Mouse (Mus musculus): Measurements from ENCODE around the gene Gm4922.

Gene Gm4922

DNA sequence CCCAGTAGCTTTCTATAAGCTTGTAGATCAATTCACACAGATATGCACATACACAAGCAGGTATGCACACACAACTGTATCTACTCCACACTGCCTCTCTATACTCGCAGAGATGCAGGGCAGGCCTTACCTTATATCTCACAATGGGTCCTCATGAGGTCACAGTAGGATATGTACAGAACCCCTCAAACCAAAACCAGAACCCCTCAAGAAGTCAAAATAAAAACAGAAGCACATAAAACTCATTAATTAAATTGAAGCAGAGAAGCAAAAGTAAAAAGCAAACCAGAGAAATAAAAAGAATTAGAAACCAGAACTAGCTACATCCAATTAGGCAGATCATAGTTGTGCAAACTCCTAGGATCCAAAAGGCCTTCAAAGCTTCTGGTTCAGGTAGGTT, at the start of gene Gm4922:
Gm4922 (minus strand) TSS at position 101 of the 400 bp plus-strand sequence.
- DNase-seq (ENCODE audit: low spot score), result no peak

GRCm38 (mm10) chr10:18835684-18836479, 49.3 kb upstream of the Gm4922 start:
- no peak for DNase-seq (ENCODE audit: low spot score)

DNA sequence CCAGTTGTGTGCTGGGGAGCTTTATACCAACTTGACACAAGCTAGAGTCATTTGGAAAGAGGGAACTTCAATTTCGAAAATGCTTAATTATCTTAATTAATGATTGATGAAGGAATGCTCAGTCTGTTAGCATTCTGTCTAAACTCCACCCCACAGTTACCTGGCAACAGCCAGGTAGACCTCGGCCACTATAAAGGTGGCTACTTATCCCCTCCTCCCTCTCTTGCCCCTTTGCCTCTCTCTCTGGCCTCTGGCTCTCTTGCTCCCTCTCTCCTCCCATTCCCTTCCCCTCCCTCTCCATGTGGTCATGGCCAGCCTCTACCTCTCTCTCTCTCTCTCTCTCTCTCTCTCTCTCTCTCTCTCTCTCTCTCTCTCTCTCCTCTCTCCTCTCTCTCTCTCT, 47.8 kb upstream of the Gm4922 start:
- no peak for DNase-seq (ENCODE audit: low spot score)

GRCm38 (mm10) chr10:18831823-18832222, 45.2 kb upstream of the Gm4922 start:
- DNase-seq (ENCODE audit: low spot score), result no peak

- no peak for DNase-seq (ENCODE audit: low spot score)
Measured at GRCm38 (mm10) chr10:18830359-18830758, 43.8 kb upstream of the Gm4922 start.

DNA sequence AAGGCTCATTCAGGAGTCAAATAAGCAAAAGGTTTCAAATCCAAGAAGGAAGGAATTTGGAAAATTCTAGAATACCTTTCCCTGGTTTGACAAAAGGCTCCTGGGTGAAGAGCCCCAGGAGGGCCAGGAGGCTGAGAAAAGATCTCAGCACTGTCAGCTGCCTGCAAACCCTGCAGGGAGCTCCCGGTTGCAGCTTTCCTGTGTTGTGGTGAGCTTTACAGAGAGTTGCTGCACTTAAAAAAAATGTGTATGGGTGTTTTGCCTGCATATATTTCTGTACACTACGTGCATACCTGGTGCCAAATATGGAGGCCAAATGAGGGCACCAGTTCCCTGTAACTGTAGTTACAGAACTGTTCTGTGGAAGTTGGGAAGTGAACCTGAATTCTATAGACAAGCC, 41.3 kb upstream of the Gm4922 start:
- no peak for DNase-seq (ENCODE audit: low spot score)

DNA sequence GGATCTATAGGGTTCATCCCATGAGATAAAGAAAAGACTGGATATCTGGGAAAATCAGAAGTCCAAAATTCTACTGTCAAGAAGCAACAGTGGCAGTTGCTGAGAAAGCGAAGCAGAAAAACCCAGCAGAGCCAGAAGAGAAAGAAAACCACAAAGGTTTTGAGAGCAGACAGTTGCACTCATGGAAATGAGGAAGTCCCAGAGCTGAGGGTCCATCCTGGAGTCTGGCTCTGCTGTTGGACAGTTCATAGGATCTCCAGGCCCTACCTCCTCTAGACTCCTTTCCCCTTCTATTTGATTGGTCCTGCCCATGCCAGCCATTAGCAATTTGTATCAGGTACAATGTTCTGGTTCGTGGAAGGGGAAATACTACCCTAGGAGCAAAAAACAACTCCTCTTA, 39.5 kb upstream of the Gm4922 start:
- no peak for DNase-seq (ENCODE audit: low spot score)

- DNase-seq (ENCODE audit: low spot score), result no peak
Measured at GRCm38 (mm10) chr10:18825143-18825542, 38.5 kb upstream of the Gm4922 start.

DNA sequence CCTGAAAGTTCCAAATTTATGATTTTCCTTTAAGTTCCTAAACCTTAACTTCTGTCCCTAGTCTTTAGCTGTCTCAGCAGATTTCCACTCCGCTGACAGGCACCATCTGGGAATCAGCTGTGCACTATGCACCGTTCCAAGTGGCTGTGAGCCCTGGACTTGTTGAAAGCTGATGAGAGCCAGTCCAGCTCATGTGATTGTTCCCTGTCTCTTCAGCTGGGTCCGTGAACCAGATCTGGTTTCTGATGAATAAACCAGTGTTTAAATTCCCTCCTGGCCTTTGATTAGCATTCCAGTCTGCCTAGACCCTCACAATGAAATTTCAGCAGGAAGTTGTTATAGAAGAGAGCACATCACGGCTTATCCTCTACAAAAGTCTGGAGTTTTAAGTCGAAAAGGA, 30.0 kb upstream of the Gm4922 start:
- DNase-seq (ENCODE audit: low spot score), result no peak

GRCm38 (mm10) chr10:18811751-18812150, 25.2 kb upstream of the Gm4922 start:
- no peak for DNase-seq (ENCODE audit: low spot score)

- no peak for DNase-seq (ENCODE audit: low spot score)
Measured at GRCm38 (mm10) chr10:18790063-18790462, 3.5 kb upstream of the Gm4922 start.

- DNase-seq (ENCODE audit: low spot score), result no peak
Measured at GRCm38 (mm10) chr10:18788601-18789000, 2.0 kb upstream of the Gm4922 start.

DNA sequence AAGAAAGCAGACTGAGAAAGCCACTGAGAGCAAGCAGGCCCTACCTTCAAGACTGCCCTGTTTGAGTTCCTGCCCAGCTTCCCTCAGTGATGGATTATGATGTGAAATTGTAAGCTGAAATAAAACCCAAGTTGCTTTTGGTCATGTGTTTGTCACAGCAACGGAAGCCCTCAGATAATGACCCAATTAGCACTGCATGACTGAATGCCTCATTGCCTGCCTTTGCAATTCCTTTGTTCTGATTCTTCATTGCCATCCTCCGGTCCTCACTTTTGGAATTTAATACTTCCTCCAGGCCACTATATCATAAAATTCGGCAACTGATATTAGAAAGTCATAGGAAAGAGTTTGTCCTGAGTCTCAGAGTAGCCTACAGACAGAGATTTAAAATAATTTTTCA, 9.0 kb downstream of the Gm4922 start:
- DNase-seq (ENCODE audit: low spot score), result no peak

DNA sequence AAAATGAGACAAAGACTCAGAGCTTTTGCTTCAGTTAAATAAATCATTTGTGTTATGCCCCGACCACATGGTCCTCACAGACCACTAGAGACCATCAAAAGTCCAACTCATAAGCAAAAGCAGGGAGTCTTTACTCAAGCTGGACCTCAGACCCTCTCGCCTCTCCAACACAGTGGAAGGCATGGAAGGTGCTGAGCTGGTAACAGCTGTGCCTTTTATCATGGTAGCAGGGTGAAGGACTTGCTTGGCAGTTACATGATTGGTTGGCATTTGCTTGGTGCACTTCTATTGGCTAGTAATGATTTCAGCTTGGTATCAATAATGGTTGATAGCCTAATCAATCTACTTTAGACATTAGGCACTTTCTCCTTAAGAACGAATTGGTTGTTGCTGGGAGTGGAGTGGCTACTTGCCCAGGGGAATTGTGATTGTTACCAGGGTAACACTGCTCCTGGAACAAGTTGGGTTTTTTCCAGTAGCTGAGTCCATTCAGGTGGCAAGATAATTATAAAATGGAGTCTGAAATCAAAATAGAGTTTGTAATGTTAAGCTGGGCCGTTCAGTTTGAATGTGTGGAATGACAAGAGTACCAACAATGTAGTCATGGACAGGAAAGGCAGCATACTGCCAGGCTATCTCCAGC, 13.9 kb downstream of the Gm4922 start:
- no peak for DNase-seq (ENCODE audit: low spot score)

- DNase-seq (ENCODE audit: low spot score), result no peak
Measured at GRCm38 (mm10) chr10:18769909-18770308, 16.7 kb downstream of the Gm4922 start.

DNA sequence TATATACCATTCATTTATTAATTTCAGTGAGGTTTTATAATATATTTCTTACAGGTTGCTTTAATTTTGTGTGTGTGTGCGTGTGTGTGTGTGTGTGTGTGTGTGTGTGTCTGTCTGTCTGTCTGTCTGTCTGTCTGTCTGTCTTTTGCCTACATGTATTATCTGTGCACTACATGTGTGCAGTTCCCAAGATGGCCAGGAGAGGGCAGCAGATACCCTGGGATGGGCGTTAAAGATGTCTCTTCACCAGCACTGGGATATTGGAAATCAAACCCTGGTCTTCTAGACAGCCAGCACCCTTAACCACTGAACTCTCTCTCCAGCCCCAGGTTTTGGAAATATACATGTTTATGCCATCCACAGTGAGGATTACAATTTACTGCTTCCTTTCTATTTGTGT, 26.4 kb downstream of the Gm4922 start:
- DNase-seq (ENCODE audit: low spot score), result peak; percentile 37

DNA sequence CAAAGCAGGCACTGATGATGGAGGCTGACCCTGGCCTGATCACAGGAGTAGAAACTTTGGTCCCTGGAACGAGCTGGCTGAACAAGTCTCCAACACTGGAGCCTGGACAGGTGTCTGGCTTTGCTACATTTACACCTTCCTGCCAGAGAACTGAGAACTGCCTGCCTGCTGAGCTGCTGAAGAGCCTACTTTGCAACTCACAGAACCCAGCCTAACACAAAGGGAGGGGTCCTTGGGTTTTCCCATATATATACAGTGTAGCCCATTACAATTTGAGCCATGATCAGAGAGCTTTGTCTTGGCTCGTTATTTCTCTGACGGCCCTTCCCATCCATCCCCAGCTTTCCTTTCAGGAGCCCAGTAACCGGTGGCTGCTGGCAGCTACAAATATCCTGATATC, 36.5 kb downstream of the Gm4922 start:
- DNase-seq (ENCODE audit: low spot score), result no peak

DNA sequence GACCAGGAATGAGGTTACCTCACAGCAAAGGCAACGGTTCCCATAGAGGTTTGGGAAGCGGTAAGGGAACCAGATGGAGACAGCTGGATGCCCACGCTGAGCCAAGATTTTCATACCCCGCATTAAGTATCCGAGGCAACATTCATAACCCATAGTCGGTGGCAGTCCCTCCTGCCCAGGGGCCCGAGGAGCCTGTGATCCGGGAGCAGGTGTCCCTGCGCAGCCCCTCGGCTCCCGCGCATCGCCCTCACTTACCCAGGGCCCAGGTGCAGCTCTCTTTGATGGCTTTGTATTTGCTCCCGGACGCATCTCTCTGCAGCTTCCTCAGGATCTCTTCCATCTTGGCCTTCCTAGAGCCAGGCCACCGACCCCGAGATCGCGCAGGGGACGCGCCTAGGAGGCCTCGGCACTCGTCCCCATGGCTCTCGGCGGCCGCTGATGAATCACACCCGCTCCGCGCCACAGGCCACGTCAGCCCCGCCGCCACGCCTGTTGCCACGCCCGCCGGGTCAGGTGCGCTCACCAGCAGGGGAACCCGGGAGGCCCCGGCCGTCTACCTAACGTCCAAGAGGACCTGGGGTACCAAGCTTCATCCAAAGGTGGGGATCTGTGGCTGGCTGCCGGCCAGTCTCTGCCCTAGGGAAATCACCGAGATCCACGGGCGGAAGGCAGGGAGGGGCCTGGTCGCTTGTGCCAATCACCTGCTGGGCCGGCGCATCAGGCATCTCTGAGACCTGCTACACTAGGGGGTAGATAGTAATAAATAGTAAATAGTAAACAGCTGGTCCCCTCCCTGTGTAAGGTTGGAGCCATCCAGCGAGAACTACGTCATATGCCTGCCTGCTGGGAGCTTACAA, 43.1 kb downstream of the Gm4922 start, which contains the start of gene Arfgef3:
Arfgef3 (minus strand) TSS at position 664 of the 857 bp plus-strand sequence.
- no peak for DNase-seq (ENCODE audit: low spot score)

DNA sequence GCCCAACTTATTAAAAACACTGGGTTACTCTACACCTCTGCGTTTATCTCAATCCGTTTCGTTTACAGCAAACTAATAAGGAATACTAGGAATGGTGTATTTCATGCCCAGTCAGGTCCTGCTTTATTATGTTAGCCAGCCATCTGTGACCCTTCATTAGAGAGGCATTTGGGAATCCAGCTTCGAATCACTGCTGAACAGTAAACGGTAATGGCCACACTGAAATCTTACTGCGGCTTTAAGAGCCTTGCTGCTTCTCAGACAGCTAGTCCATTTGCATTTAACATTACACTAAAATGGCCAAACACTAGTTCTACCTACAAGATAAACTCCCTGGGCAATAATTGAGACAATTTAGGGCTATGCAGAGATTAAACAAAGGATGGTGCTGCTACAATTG, 44.5 kb downstream of the Gm4922 start:
- DNase-seq (ENCODE audit: low spot score), result no peak

GRCm38 (mm10) chr10:18741024-18741423, 45.6 kb downstream of the Gm4922 start:
- DNase-seq (ENCODE audit: low spot score), result no peak

Measured in c-Kit-positive CD71-positive TER-119-positive erythroid progenitor cells, embryonic 14.5 days (primary cell).